Mouse (Mus musculus) left cerebral cortex, adult 11 months (tissue): ENCODE results near the gene Tgfb1i1.
A peak's percentile ranks its signal among the peaks of the same experiment; 100 is the strongest.

ENCODE experiments used
- DNase-seq: peaks from one replicate; pipeline ENCODE4 v3.0.0; 2022; ENCODE audit warnings: low spot score

The Tgfb1i1 gene

GRCm38 (mm10) chr7:128288923-128289544 is 42.4 kb downstream of the Tgfb1i1 start:
- DNase-seq, result no peak

GRCm38 (mm10) chr7:128294785-128295184 is 48.2 kb downstream of the Tgfb1i1 start:
- no peak for DNase-seq

DNA sequence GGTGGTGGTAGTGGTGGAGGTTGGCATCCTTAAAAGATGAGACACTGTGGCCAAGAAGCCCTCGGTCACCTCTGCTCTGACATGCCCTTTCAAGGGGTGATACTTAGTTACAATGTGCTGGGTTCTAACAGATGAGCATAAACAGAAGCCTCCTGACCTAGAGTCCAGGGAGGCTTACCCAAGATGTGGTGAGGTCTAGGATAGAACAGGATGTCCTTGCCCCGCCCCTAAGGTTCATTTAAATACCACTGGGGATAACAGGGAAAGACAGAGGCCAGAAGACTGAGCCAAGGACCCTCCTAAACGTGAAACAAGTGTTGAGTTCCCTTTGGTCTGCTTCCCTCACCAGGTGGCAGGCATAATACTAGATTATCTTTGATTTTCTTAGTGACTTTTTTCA is 49.9 kb downstream of the Tgfb1i1 start:
- no peak for DNase-seq

- DNase-seq, result no peak
Measured at GRCm38 (mm10) chr7:128297291-128297616, 50.6 kb downstream of the Tgfb1i1 start.

GRCm38 (mm10) chr7:128297617-128298480 is 51.2 kb downstream of the Tgfb1i1 start, which contains the start of gene BC017158:
Gene BC017158, minus strand, starts transcription at chr7:128298170.
- DNase-seq, result peak; percentile 64

DNA sequence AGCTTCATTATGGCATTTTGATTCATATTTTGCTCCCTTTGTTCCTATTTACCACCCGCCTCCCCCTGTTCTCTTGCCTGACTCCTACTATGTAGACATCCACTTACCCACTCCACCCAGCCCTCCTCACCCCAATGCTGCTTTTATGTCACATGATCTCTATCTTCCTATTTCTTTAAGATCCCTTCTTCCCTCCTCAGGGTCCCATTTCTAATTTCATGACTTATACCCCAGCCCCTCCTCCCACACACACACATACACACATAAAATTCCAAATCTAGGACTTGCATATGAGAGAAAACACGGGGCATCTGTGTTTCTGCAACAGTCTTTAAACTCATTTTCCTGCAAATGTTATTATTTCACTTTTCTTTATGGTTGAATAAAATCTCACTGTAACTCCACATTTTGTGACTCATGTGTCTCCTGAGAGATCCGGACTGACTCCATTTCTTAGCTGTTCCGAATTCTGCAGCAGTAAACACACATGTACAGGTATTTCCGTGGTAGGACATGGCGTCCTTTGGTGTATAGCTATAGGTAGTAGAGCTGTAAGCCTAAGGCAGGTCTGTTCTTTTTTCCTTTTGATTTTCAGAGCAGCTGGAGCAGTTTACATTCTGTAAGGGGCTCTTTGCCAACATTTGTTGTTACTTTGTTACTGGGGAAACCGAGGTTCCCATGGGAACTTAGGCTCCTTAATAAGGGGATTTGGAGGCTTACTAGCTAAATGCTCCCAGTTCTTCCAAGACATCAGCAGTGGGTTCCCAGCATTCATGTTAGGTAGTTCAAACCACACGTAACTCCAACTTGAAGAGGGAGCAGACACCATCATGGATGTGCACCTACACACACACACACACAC is 52.1 kb downstream of the Tgfb1i1 start:
- no peak for DNase-seq

GRCm38 (mm10) chr7:128300952-128301351 is 54.3 kb downstream of the Tgfb1i1 start:
- no peak for DNase-seq

GRCm38 (mm10) chr7:128302151-128302550 is 55.5 kb downstream of the Tgfb1i1 start:
- no peak for DNase-seq

DNA sequence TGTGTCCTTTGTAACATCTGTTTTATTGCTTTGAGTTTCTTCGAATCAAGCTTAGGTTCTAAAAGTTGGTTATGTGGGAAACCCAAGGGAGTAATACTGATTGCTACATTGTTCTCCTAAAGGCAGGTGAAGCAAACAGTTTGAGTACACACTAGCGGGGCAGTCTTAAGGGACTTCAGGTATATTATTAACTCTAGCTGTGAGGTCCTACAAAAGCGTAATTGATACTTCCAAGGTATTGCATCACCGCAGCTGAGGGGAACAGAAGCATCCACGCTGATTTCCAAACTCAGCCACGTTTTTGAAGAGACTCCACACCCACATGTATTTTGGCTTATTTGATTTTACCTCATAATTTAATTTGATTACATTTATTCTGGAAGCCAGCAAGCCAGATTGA is 57.6 kb downstream of the Tgfb1i1 start:
- no peak for DNase-seq

DNA sequence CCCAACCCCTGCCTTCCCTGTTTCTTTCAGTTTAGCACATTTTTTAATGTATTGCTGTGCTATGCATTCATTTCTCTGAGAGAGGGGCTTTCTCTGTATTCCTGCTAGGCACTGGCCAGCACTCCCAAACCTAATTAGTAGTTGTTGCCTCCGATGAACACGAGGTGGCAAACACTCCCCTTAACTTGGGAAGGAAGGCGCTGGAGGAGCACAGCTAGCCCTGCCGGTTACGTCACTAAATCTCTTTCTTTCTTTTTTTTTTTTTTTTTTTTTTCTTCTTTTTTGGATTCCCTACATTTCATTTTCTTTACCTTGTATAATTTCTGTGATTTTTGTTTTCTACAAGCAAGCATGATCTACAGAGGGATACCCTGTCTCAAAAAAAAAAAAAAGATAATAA is 58.3 kb downstream of the Tgfb1i1 start:
- no peak for DNase-seq
